Mouse (Mus musculus): ENCODE results near the gene Arfgap3.

GRCm38 (mm10) chr15:83299450-83299849 lies 50.6 kb downstream of the Arfgap3 start:
- TF ChIP-seq CTCF (IDR thresholded peaks at IDR 0.05; ENCODE audit: control insufficient read depth, insufficient read depth, low read length) = no peak
- no peak for TF ChIP-seq POLR2A (IDR thresholded peaks at IDR 0.05; ENCODE audit: borderline replicate concordance, control insufficient read depth, low read depth, low read length)

Measured in bone marrow, adult 2 months (tissue).